Mouse (Mus musculus): ENCODE results near the gene Ankrd13b.

Ankrd13b gene

GRCm38 (mm10) chr11:77456866-77457265, 32.6 kb downstream of the Ankrd13b start:
- no peak for DNase-seq

GRCm38 (mm10) chr11:77455770-77456510, 33.5 kb downstream of the Ankrd13b start:
- DNase-seq, result no peak

GRCm38 (mm10) chr11:77453388-77453787, 36.1 kb downstream of the Ankrd13b start:
- no peak for DNase-seq

- no peak for DNase-seq
These were observed 37.8 kb downstream of the Ankrd13b start for GRCm38 (mm10) chr11:77451670-77452069.

- DNase-seq, result no peak
These were observed 40.3 kb downstream of the Ankrd13b start for GRCm38 (mm10) chr11:77449224-77449623.

DNA sequence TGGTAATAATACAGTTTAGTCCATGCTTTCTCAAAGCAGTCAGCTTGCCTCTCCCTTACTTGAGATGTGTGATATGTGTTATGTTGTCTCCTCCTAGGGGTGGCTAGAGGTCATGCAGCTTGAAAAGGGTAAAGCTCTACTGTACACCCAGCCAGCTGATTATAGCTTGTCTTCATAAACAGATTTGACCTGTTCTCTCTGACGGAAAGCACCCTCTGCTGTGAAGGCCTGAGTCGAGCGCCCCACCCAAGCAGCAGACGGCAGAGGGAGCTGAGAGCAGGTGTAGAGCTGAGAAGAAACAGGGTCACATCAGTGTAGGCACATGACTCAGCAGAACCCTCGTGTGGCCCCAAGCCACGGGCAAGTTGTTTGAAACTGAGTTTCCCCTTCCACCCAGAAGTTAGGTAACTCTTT, 42.8 kb downstream of the Ankrd13b start:
- peak; percentile 60 to 69 for DNase-seq

GRCm38 (mm10) chr11:77444939-77445338, 44.5 kb downstream of the Ankrd13b start:
- no peak for DNase-seq

DNA sequence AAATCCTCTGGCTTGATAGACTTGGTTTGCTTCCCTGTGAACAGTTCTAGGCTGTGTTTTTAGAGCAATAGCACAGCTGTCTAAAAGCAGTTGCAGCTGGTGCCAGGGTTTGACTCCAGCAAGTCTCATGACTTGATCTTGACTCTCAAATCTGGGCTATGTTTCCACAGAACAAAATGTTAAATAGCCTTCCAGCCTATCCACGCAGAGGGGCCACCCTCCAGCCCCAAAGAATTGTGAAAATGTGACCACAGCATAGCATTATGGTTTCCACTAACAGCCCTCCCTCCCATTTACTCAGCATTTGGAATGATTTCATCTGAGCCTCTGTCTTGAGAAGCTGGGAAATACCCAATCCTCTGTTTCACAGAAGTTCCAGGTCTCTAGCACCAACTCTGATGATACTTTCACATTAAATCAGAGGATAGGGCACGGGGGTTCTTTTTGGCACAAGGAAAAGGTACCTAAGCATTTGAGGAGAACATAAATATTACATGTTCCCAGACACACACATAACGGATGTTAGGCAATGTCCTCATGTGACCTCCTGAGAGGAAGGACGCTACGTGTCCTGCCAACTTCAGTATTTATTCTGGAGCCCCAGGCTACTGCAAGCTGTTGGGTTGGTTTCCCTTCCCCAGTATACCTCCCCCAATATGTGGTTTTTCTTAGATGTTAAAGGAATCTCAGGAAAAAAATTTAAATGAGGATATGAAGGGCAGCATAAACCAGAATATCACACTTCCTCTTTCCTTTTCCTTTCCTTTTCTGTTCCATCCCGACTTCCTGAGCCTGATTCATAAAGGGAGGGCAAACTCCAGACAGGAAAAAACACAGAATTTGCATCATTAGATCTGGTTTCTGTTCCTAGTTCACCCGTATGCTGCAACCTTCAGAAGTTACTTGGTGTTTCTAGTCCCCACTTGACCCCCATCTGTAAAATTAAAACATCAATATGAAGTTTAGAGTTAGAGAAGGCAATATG, 47.0 kb downstream of the Ankrd13b start:
- DNase-seq, result no peak

- DNase-seq, result no peak
These were observed 48.5 kb downstream of the Ankrd13b start for GRCm38 (mm10) chr11:77441020-77441419.

DNA sequence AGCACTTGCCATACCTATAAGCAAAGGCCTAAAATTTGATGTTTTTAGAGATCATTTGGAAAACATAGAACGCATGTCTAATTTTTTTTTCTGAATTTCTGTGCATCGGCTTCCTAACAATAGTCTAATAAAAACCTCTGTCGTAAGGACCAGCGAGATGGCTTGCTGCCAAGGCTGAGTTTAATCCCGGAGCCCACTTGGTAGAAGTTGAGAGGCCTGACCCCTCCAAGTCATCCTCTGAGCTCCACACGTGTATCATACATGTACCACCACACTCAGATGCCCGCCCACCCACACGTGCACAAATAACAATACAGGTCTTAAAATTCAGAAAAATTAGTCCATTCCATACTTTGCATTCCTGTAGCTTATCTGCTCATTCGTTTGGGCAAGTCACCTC, 49.4 kb downstream of the Ankrd13b start:
- no peak for DNase-seq

DNA sequence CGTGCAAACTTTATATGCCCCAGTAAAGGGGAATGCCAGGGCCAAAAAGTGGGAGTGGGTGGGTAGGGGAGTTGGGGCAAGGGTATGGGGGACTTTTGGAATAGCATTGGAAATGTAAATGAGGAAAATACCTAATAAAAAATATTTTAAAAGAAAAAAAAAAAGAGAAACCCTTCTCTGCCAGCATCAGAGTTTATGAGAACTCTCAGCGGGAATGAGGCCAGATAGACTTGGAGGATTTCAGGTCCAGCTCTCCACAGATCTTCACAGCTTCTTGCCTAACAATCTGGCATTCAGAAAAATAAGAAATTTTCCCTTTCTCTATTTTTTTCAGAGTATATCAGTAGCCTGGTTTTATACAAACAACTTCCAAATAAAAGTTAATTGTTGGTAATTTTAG, 52.5 kb downstream of the Ankrd13b start:
- DNase-seq, result no peak

DNA sequence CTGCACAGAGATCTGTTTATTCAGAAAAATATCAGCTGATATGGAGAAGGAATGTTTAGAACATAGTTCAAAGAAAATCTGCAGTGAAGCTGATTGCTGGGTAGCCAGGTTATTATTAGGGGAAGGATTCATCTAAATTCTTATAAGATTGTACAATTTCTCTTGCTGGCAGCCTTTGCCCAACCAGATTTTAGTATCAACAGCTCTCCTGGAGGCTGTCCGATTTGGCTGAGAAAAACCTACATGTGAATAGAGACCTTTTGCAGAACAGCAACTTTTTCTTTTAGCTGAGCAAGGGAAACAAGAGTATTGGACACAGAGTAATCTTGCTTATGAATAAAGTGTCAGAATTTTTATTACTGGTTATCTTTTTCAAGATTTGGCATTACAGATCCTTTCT, 61.0 kb downstream of the Ankrd13b start:
- no peak for DNase-seq

GRCm38 (mm10) chr11:77423175-77423859, 66.2 kb downstream of the Ankrd13b start:
- DNase-seq, result no peak
